Mouse (Mus musculus) C2C12 (cell line): ENCODE results near the gene Bicra.
A peak's percentile ranks its signal among the peaks of the same experiment; 100 is the strongest.

Experiments used
- CEBPB ChIP-seq: IDR thresholded peaks from one replicate; pipeline ENCODE4 v1.6.1; 2011; ENCODE audit warnings: low read depth, mild to moderate bottlenecking, control low read depth, moderate library complexity
- CTCF ChIP-seq: IDR thresholded peaks from one replicate; pipeline ENCODE4 v1.5.1; 2011; ENCODE audit not compliant: control insufficient read depth, insufficient read depth, insufficient read length
- MAX ChIP-seq: IDR thresholded peaks from one replicate; pipeline ENCODE4 v1.6.1; 2011; ENCODE audit warnings: mild to moderate bottlenecking, control low read depth
- MYOD1 ChIP-seq: IDR thresholded peaks from one replicate; pipeline ENCODE4 v1.6.1; 2011; ENCODE audit warnings: low read depth; ENCODE audit not compliant: control insufficient read depth, insufficient read length
- MYOG ChIP-seq: IDR thresholded peaks from one replicate; pipeline ENCODE4 v1.6.1; 2011; ENCODE audit not compliant: control insufficient read depth, insufficient read length; ENCODE audit errors: extremely low read depth
- USF1 ChIP-seq: IDR thresholded peaks from one replicate; pipeline ENCODE4 v1.6.1; 2011; ENCODE audit warnings: low read depth, mild to moderate bottlenecking, control low read depth, moderate library complexity

DNA sequence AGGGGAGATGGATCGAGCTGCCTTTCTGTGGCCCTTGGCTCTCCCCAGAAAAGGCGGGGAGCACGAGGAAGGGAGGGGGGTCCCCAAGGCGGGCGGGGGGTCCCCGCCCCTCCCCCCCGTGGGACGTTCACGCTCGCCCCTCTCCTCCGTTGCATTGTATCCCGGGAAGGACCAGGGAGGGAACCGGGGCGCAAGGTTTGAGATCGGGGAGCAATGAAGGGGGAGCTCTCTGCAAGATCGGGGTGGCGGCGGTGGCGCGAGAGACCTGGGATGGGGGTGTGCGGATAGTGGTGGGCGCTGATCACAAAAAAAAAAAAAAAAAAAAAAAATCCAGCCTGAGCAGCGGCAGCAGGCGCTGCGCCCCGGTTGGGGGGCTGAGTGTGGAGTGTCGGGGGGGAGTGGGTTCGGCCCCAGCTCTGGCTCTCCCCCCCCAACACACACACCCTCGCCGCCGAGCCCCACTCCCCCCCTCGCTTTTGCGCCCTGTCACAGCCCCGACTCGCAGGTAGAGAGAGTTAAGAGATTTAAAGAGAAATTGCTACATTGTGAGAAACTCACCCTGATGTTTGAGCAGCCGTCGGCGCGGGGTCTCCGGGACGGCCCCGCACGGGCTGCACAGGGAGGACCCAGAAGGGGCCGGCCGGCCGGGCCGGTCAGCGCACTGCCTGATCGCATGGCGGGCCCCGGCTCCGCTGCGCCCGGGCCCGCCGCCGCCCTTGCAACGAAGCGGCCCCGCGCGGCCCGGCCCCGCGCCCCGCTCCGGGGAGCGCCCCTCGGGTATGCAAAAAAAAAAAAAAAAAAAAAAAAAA lies at the start of gene Bicra:
- TF ChIP-seq CTCF (no peak), CEBPB (no peak), MYOD1 (no peak), MAX (peak; percentile 62), USF1 (no peak), MYOG (no peak)
